Mouse (Mus musculus): ENCODE data around the gene Sar1b.
"Not testable (repeated sequence)": the region's sequence is repeated elsewhere in the genome, so short reads cannot be mapped to it uniquely, and the experiment has no call there.

Gene Sar1b

DNA sequence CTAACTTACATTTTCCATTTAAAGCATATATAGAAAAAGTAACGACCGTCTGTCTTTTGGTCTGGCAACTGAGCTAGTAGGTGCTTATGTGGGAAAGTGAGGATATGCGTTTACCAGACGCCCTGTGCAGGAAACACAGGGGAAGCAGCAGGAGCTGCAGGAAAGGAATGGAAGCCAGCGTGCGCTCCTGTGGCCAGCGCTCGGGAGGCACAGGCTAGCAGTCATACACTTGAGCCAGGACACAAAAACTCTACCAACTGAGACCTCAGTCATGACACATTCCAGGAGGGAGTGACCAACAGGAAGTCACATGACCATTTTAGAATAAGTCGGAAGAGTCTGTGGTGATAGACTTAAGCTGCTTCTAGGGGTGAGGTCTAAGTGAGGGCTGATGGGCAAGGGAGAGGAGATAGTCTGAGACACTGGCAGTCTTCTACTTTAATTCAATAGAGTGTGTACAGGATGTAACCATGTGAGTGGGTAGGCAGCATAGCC, 17.3 kb downstream of the Sar1b start:
- DNase-seq (ENCODE audit: low spot score), result no peak

DNA sequence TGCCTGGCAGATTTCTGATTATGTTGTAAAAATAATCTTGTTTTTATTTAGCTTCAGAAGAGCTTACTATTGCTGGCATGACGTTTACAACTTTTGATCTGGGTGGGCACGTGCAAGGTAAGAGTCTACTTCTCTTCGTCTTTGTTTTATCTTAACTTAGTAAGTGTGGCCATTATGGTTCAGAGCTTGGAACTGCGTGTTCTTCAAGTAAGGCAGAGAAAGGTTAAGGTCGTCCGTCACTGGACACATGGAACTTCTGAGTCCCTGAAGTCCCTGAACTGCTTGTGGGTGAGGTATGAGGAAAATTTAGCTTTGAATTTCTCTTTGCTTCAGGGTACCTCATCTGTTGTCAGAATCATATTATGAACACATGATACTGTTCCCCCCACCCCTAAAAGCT, 19.2 kb downstream of the Sar1b start:
- no peak for DNase-seq (ENCODE audit: low spot score)

DNA sequence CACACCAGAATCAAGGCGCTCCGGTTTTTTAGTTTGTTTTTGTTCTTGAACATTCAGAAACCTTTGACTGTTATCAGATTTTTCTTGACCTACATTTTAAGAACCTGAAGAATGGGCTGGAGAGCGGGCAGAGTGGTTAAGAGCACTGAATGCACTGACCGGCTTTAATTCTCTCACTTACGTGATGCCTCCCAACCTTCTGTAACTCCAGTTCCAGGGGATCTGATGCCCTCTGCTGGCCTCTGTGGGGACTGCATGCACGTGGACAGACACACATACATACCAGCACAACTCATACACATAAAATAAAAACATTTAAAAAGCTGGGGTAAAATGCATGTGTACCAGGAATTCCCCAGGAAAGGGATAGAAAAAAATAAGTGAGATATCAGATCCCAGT, 22.4 kb downstream of the Sar1b start:
- peak; percentile 80 for DNase-seq (ENCODE audit: low spot score)

- DNase-seq (ENCODE audit: low spot score), result not testable (repeated sequence)
Measured at GRCm38 (mm10) chr11:51789735-51790134, 26.2 kb downstream of the Sar1b start.

- DNase-seq (ENCODE audit: low spot score), result no peak
Measured at GRCm38 (mm10) chr11:51790662-51791061, 27.2 kb downstream of the Sar1b start.

GRCm38 (mm10) chr11:51796272-51796671, 32.8 kb downstream of the Sar1b start:
- DNase-seq (ENCODE audit: low spot score), result no peak

DNA sequence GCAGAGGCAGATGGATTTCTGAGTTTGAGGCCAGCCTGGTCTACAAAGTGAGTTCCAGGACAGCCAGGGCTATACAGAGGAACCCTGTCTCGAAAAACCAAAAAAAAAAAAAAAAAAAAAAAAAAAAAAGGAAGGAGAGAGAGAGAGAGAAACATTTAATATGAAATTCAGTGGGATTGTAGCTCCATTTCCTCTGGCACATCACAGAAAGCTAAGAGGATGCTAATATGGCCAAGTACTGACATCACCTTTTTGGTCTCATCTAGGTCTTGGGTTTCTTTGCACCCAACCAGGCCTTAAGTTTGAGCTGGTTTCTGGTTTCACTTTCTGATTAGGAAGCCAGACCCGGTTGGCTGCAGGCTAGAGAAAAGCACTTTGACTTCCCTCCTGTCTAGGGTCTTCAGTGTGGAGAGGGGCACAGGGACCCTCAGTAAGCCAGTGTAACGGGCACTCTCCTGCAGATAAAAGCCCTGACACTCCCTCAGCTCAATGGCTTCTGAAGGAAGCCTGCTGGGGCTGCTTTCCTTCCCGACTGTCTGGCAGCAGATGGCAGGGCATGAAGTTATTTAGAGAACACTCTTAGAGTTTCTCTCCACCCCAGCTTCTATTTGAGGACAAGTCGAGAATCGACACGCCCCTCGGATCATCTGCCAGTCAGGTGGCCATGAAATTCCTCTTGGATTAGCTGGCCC, 37.3 kb downstream of the Sar1b start:
- DNase-seq (ENCODE audit: low spot score), result no peak

DNA sequence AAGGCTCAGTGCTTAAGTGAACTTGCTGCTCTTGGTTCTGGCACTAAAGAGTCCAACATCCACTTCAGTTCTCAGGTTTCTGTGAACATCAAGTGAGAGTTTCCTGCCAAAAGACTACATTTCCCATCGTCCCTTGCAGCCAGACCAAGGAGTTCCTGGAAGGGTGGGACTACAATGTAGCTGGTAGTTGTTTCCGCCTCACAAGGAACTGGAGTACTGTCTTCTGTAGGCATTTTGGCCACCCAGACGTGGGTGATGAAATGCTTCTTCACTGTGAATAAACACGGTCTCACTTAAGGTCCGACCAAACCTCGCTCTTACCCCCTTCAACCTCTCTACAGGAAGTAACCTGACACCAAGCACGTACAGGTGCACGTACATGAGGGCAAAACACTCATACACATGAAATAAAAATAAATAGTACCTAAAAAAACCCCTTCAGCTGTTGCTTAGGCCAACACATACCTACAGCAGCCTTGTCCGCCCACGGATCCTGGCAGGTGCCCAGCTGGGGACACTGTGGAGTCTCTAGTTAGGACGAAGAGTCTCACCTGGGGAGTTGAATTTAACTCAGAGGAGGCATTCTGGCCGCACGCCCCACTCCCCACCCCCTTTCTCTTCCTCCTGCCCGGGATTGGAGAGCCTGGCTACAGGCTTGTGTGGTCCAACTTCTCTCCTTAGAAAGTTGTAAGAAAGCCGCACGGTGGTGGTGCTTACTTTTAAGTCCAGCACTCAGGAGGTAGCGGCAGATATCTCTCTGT, 41.9 kb downstream of the Sar1b start:
- DNase-seq (ENCODE audit: low spot score), result peak; percentile 68

DNA sequence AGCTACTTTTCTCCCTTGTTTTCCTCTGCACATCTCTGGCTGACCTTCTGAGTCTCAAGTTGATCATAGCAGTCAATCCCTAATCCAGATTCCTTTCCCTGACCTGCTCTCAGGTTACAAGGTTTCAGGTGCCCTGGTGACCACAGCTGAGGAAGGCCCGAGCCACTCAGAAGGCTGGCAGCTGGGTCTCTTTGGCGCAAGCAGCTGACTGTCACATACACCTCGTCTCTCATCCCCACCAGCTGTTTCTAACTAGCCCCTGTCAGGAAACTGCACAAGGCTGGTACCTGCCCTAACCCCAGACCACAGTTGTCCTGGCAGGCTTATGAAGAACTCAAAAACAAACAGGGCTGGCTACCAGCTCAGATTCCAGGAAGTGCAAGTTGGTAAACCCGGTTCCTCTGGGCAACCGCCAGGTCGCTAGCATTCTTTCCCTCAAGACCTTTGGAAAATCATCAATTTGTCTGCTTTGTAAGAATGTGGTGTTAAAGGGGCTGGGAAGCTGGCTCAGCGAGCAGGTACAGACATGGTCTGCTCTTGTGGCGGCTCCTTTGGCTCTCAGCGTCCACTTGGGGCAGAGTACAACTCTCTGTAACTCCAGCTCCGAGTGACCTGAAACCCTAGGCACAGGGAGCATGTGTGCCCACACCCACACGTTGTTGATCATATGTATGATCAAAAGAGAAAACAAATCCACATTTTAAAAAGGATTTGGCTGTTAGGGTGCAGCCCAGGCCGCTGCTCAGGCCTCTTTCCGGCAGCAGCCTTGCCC, 43.8 kb downstream of the Sar1b start:
- no peak for DNase-seq (ENCODE audit: low spot score)

DNA sequence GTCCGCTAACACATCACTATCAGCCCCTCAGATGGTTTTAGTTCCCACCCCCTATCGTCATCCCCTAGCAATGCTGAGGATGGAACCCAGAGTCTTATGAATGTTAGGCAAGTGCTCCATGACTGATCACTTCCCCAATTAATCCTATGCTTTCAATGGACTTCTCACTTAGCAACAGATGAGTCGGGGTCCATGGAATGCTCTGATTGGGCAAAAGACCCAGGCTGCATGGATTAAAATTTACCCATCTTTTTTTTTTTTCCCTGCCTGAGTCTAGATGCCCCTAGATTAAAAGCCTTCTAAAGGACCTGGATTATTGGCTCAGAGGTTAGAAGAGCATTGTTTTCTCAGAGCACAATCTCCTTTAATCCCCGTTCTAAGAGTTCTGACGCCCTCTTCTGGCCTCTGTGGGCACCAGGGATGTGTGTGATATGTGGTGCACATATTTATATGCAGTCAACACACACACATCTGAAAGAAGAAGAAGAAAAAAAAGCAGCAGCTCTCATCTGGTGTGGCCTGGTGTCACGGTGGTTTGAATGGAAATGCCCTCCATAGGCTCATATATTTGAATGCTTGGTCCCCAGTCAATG, 46.2 kb downstream of the Sar1b start:
- DNase-seq (ENCODE audit: low spot score), result peak; percentile 41

GRCm38 (mm10) chr11:51811230-51811629, 47.7 kb downstream of the Sar1b start:
- no peak for DNase-seq (ENCODE audit: low spot score)

DNA sequence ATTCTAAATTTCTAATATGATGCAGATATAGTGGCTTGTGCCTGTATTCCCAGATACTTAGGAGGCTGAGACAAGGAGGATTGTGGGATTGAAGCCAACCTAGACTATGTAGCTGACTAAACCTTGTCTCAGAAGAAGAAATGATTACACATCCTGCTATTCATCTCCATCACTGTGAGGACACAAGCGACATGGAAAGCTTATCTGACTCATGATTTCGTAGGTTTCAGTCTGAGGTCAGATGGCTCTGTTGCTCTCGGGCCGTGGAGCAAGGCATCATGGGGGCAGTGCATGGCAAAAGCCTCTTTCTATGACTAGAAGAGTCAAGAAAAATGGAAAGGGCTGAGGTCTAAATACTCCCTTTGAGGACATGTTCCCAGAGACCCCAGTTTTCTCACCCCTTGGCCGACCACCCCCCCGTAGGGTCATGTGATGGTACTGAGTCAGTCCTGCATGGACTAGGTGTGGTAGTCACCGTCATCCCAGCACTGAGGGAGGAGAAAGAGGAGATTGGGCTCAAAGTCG, 48.6 kb downstream of the Sar1b start:
- DNase-seq (ENCODE audit: low spot score), result no peak

DNA sequence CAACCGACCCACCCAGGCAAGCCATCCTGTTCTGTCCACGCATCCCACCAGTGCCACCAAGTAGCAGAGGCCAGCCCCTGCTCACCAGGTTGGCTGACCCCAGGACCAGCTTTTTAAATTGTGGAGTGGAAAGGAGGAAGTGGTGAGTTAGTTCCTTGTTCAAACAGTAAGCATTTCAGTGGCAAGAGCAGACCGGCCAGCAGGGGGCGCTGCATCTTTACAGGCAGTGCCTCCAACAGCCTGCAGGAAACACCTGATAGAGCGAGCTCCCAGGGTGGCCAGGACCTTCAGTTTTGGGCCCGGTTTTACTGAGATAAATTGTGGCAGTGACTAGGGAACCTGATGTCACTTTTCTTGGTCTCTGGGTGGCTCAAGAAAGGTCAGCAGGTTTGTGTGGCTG, 54.3 kb downstream of the Sar1b start:
- DNase-seq (ENCODE audit: low spot score), result peak; percentile 97

DNA sequence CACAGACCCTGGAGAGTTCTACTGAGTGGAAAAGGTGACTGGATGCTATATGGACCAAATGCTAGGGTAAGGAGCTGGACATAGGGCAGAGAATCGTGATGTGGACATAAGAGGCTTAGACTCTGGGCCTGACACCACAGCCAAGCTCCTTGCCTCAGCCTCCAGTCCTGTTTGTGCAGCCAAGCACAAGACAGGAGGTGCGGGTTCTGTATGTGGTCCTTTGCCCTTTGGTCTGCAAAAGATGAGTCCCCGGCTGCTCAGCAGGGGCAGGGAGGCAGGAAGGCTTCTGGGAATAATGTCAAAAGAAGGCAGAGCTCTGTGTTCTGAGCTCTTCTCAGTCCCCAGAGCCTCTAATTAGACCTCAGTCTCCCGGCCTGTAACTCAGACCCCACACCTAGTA, 55.4 kb downstream of the Sar1b start:
- DNase-seq (ENCODE audit: low spot score), result no peak

GRCm38 (mm10) chr11:51819964-51820363, 56.5 kb downstream of the Sar1b start:
- DNase-seq (ENCODE audit: low spot score), result peak; percentile 60

DNA sequence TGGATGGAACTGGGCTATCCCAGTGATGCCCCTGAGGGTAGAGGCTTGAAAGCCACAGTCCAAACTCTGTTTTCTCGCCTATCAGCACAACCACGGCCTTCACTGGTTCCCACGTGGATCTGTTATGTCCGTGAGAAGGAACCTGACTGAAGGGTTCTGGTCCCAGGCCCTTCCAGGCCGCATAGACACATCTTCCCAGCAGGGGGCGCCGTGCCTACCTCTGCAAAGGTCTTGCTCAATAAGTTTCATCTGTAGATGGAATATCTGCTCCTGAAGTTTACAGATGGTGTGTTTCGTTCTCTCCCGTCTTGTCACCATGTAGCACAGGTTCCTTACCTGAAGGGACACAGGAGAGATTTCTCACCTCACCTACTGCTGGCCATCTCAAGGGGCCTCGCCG, 57.4 kb downstream of the Sar1b start:
- peak; percentile 91 for DNase-seq (ENCODE audit: low spot score)

GRCm38 (mm10) chr11:51822736-51823135, 59.2 kb downstream of the Sar1b start:
- no peak for DNase-seq (ENCODE audit: low spot score)

DNA sequence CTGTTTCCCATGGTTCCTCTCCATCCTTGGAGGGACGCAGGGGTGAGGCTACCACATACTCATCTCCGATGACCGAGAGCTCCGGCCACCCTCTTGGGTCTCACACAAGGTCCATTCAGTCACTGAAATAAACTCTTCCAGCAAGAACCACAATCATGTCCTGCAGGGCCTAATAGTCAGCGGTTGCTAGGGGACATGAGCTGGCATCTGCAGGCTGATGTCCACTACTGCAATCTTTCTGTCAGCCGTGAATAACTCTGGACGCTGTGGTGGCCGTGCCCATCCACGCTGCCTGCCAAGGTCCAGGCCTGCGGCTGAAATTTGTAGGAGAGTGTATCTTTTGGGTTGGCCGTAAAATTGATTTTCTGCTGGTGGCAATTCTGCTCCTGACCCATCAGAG, 59.8 kb downstream of the Sar1b start:
- no peak for DNase-seq (ENCODE audit: low spot score)

- peak; percentile 64 for DNase-seq (ENCODE audit: low spot score)
Measured at GRCm38 (mm10) chr11:51823963-51824753, 60.7 kb downstream of the Sar1b start.

GRCm38 (mm10) chr11:51824867-51825424, 61.5 kb downstream of the Sar1b start:
- no peak for DNase-seq (ENCODE audit: low spot score)

Data from testis, postnatal 10 days (tissue).